Mouse (Mus musculus) gastrocnemius, adult 8-10 months (tissue): Measurements from ENCODE around the gene Blm. TPM values are rescaled to one million over a fixed set of nuclear protein-coding genes. Genes with fewer than 3 reads are reported as not detected.

Experiments
- DNase-seq, 2 experiments: peaks; one replicate each; pipeline ENCODE4 v3.0.0; 2022; ENCODE audit warnings: low spot score in 2 of 2
- total RNA-seq, 4 experiments: library from RNA; stranded (reverse); gene quantifications; 2 replicates each; pipeline ENCODE4 v1.2.4; 2022

Blm gene
- total RNA-seq, result 1 to 10 TPM in 3 of 4 experiments, under 1 TPM in 1; 0.75 to 1.7 (median 1.2) TPM

- DNase-seq, result peak; percentile 92 to 95
These were observed at the start of gene Blm for GRCm38 (mm10) chr7:80535009-80535744. TSS of gene Blm (minus strand) at chr7:80535119.

- no peak for DNase-seq
These were observed 49.1 kb upstream of the Blm start for GRCm38 (mm10) chr7:80583981-80584380.

DNA sequence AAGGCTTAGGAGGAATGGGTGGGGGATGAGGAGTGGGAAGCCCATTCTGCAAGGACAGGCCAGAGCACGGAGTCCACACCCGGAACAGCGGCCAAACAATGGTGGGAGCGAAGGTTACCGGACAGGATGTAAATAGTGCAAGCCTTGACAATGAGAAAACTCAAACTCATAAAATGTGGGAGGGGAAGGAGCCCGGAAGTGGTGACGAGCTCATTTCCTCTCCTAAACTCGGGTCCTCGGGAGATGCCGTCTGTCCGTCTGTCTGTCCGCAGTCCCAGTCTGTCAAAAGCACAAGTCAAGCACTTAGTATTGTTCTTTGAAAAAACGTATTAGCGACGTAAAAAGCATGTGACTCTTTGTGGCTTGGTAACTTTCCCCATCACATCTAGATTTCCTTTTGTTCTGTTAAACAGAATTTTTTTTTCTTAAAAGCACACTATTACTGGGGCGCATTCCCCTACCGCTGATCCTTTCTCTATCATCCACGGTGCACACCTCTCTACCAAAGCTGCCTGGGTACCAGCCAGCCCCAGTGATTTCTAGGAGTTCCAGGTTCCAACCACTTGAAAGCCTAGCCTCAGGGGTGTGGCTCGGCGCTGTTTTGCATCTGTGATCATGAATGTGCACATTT lies 48.0 kb upstream of the Blm start:
- no peak for DNase-seq

DNA sequence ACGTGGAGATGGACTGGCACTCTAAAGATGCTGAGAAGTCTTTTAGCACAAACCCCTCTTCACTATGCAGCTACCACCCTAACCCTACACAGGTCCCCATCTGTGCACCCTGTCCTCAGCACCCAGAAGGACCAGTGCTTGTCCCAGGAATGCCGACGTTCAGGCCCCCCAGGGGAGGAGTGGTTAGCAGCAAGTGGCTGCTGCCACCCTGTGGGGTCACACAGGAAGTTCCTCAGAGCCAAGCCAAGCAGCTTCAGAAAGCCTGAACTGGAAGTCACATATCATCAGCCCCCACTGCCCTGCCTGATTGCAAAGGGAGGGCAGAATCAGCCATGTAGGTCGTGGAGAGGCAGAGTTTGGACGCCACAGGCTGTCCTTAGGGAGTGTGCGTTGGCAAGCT lies 45.4 kb upstream of the Blm start:
- no peak for DNase-seq

DNA sequence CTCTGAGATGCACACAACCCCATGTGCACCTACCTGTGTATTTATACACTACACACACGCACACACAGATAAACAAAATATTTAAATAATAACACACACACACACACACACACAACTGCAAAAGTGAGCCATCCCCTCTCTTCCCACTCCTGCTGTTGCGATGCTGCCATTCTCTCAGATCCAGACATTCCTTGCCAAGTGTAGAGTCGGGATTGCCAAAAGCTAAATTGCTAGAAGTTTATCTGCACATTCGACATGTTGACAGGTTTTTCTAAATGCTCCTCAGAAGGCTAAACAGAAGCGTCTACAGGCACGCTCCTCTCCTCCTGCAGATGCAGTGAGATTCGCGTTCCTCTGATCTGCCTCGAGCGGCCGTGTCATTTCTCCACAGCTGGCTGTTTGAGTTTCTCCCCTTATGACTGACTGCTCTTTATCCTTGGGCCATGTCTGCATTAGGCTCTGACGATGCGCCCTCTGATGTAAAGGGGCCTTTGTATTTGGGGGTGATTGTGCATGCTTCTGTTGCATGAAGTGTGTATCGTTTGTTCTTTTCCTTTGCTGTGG lies 42.6 kb upstream of the Blm start:
- no peak for DNase-seq

GRCm38 (mm10) chr7:80576626-80577025 lies 41.7 kb upstream of the Blm start:
- DNase-seq, result no peak

- no peak for DNase-seq
These were observed 40.8 kb upstream of the Blm start for GRCm38 (mm10) chr7:80575750-80576149.

GRCm38 (mm10) chr7:80573076-80573475 lies 38.2 kb upstream of the Blm start:
- DNase-seq, result no peak

DNA sequence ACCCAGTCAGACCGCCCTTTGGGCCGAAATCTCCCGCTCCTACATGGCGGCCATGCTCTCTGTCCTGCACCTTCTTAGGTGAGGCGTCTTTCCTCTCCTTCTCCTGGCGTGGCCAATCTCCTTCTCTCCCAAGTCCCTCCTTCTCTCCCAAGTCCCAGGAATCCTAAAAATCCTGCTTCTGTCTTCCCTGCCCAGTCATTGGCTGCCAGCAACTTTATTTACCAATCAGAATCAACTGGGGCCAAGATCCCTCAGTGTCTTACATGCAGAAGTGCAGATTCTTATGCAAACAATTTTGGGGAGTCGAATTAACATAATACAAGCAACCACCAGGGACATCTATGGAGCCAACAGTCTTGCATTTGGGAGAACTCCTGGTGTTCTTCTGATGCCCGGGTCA lies 33.1 kb upstream of the Blm start:
- no peak for DNase-seq

GRCm38 (mm10) chr7:80561931-80562330 lies 27.0 kb upstream of the Blm start:
- DNase-seq, result no peak

GRCm38 (mm10) chr7:80561271-80561670 lies 26.4 kb upstream of the Blm start:
- DNase-seq, result no peak

GRCm38 (mm10) chr7:80558572-80558971 lies 23.7 kb upstream of the Blm start:
- DNase-seq, result no peak

GRCm38 (mm10) chr7:80558101-80558500 lies 23.2 kb upstream of the Blm start:
- DNase-seq, result no peak

DNA sequence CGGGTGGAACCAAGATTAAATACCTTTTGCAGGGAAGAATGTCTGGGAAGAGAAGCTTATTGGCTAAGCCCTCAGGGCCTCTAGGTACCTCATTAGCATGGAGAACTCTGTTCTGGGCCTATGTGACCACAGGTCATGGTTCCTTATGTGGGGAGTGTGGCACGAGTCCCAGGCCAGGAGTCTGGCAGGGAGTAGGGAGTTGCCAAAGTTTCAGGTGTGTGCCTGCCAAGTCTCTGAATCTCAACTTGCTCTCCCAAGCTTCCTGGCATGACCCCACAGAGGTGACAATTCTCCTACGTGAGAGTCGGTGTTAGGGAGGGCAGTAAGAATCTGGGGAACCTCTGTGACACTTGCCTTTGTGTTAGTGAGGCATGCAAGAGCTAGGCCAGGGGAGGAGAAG lies 22.2 kb upstream of the Blm start:
- DNase-seq, result no peak

DNA sequence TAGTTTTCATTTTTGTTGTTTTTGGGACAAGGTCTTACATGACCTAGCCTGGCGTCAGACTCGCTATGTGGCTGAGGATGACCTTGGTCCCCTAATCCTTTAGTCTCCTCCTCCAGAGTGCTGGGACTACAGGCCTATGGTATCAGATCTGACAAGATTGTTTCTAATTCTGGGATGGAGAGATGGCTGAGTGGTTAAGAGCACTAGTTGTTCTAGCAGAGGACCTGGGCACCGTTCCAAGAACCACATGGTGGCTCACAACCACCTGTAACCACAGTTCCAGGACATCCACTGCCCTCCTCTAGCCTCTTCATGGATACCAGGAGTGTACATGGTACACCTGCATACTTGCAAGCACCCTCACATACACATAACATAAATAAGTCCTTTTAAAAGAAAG lies 21.2 kb upstream of the Blm start:
- DNase-seq, result no peak

DNA sequence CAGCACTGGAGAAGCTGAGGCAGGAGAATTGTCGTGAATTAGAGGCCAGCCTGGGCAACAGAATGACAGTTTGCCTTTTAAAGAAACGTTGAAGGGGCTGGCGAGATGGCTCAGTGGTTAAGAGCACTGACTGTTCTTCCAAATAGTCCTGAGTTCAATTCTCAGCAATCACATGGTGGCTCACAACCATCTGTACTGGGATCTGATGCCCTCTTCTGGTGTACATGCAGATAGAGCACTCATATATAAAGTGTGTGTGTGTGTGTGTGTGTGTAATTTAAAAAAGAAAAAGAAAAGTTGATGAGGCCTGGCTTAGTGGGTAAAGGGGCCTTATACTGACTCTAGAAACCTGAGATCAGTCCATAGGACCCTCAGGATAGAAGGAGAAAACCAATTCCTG lies 20.2 kb upstream of the Blm start:
- no peak for DNase-seq

DNA sequence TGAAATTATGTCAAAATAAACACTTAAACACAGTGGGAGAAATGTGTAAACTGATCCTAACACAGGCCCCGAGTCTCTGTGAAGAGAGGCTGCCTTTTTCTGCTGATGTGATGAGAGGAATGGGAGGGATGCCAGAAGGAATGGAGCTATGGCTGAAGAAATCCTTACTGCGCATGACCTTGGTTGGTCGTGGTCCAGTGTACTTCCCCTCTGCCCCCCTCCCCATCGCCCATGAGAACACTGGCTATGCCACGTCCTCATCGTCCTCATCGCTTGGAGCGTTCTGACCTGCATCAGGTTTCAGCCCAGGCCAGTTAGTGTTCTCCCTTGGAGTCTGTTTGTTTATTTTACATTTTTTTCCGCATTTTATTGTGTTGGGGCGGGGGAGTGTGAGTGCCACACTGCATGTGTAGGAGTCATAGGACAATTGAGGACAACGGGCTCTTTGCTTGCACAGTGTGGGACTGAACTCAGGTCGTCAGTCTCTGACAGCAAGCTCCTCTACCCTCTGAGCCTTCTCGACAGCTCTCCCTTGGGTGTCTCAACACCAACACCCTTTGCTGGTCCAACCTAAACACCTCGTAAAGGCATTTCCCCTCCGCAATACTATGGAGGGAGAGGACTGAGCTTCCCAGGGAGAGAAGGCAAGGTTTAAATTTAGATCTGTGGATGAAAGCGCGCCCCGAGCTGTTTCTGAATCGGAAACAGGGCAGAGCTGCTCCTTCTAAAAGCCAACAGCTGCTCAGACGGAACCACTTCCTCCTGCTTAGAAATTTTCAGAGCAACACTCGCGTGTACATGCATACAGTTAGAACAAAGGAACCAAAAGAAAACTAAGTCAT lies 19.5 kb upstream of the Blm start:
- DNase-seq, result no peak

GRCm38 (mm10) chr7:80548513-80549260 lies 13.8 kb upstream of the Blm start:
- no peak for DNase-seq

DNA sequence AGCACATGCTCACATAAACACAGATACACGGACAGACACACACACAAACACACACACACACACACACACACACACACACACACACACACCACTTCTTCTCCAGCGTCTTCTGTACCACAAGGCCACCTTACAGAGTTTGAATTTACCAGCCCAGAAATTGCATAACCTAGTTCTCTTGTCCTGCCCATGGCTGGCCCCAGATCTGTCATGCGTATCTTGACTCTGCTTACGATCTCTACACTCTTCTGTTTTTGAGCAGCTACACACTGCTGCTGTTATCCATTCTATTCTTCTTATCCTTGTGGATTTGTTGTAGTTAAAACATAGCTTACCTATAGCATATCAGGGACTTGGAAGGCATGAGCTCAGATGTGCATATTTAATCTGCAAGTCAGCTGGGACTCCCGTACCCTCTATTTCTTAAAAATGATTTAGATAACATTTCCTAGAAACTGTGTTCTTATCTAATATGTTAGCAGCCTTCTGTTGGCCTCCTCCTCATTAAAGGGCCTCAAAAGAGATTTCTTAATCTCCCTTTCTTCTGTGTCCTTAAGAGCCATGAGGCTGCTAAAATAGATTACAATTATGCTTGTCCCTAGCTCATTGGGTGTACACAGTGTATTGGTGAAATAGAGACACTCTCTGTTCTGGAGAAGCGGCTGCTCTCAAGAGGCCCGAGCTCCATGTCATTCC lies 7.4 kb upstream of the Blm start:
- DNase-seq, result no peak

DNA sequence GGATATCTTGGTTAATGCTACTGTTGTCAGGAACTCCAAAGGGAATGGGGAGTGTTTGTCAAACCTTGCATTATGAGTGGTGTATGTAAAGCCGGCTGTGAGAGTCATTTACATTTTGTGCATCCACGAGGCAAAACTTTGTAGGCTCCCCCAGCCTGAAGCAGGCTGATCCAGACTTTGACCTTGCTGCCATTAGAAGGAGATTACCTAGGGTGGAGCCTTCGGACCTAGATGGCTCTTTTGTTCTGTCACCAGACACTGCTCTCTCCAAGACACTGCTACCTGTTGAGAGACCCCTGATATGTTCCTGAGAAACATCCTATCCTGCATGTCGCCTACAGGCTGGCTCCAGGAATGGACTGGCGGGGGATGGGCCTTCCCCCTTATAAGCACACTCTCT lies 4.7 kb upstream of the Blm start:
- DNase-seq, result no peak
